Mouse (Mus musculus) spleen, adult 2 months (tissue): ENCODE results near the gene Akap5.

Source experiments
- CTCF ChIP-seq: fragments of 200-500 bp; IDR thresholded peaks from 2 replicates; pipeline ENCODE4 v1.5.1; 2011; ENCODE audit warnings: mild to moderate bottlenecking, inconsistent platforms; ENCODE audit not compliant: insufficient read depth, insufficient read length, insufficient replicate concordance; ENCODE audit errors: extremely low read depth
- POLR2A ChIP-seq: fragments of 200-500 bp; IDR thresholded peaks from 2 replicates; pipeline ENCODE4 v1.6.1; 2011; ENCODE audit warnings: low read depth, low read length, inconsistent platforms

GRCm38 (mm10) chr12:76377059-76377458 is 52.4 kb downstream of the Akap5 start:
- TF ChIP-seq CTCF: no peak
- no peak for TF ChIP-seq POLR2A
